Mouse (Mus musculus) CH12.LX (cell line): ENCODE results near the gene Bscl2. TPM values are rescaled to one million over a fixed set of nuclear protein-coding genes. Genes with fewer than 3 reads are reported as not detected.

Experiments
- DNase-seq: peaks from one replicate; pipeline ENCODE4 v3.0.0-alpha.2; 2013; ENCODE audit errors: extremely low read depth
- H3K27ac ChIP-seq: 2 replicates; pipeline ENCODE4 v1.5.1; 2012; ENCODE audit warnings: low read depth, mild to moderate bottlenecking, control low read depth, moderate library complexity; ENCODE audit not compliant: insufficient read depth
- H3K27me3 ChIP-seq: replicated peaks from 2 replicates; pipeline ENCODE3; 2012; ENCODE audit warnings: inconsistent platforms
- H3K36me3 ChIP-seq, 2 experiments: replicated peaks in 1 of 2; 2 replicates each; pipeline versions ENCODE3 to v1.6.1; 2012; ENCODE audit warnings: inconsistent platforms in 1 of 2, low read length in 1 of 2, mild to moderate bottlenecking in 1 of 2, mixed read lengths in 1 of 2, moderate library complexity in 1 of 2; ENCODE audit not compliant: control insufficient read depth in 1 of 2, insufficient read depth in 1 of 2
- H3K4me1 ChIP-seq, 2 experiments: 2 replicates each; pipeline ENCODE4 v1.6.1; 2012; ENCODE audit warnings: inconsistent platforms in 1 of 2, moderate library complexity in 1 of 2; ENCODE audit not compliant: insufficient read depth in 2 of 2, control insufficient read depth in 1 of 2
- H3K4me2 ChIP-seq: 2 replicates; pipeline ENCODE4 v1.6.1; 2012; ENCODE audit warnings: low read depth, mild to moderate bottlenecking, control low read depth; ENCODE audit not compliant: poor library complexity, insufficient read depth, severe bottlenecking
- H3K4me3 ChIP-seq, 3 experiments: fragments of 150-350 bp in 1 of 3; sonication (generic) in 1 of 3; replicated peaks in 1 of 3; 2 replicates each; pipeline versions ENCODE3 to v1.5.1; 2011 to 2012; ENCODE audit warnings: low read depth in 2 of 3, low read length in 2 of 3, mild to moderate bottlenecking in 2 of 3, moderate library complexity in 2 of 3, control low read depth in 1 of 3, improper control_type of control experiment in 1 of 3, inconsistent platforms in 1 of 3, mixed read lengths in 1 of 3; ENCODE audit not compliant: poor library complexity in 1 of 3
- H3K79me2 ChIP-seq: replicated peaks from 2 replicates; pipeline ENCODE4 v1.6.1; 2012; ENCODE audit warnings: mild to moderate bottlenecking, moderate library complexity; ENCODE audit not compliant: control insufficient read depth, poor library complexity, insufficient read depth, severe bottlenecking; ENCODE audit errors: extremely low read depth
- H3K9ac ChIP-seq: 2 replicates; pipeline ENCODE4 v1.6.1; 2012; ENCODE audit warnings: low read depth, mild to moderate bottlenecking, control low read depth, moderate library complexity; ENCODE audit not compliant: insufficient read depth
- H3K9me3 ChIP-seq: replicated peaks from 2 replicates; pipeline ENCODE3; 2012; ENCODE audit warnings: low read length, inconsistent platforms, mixed read lengths
- BHLHE40 ChIP-seq: IDR thresholded peaks from 2 replicates; pipeline ENCODE4 v1.6.1; 2011; ENCODE audit warnings: mild to moderate bottlenecking, low read depth, low read length, improper control_type of control experiment
- CHD1 ChIP-seq: IDR thresholded peaks from 2 replicates; pipeline ENCODE4 v1.6.1; 2012; ENCODE audit warnings: low read depth, low read length, improper control_type of control experiment, inconsistent platforms
- CHD2 ChIP-seq: IDR thresholded peaks from 2 replicates; pipeline ENCODE4 v1.6.1; 2011; ENCODE audit warnings: low read length, improper control_type of control experiment
- CTCF ChIP-seq, 2 experiments: IDR thresholded peaks in 1 of 2; conservative IDR thresholded peaks in 1 of 2; 2 replicates each; pipeline ENCODE4 v1.5.1; 2011 to 2012; ENCODE audit warnings: low read depth in 2 of 2, low read length in 2 of 2, improper control_type of control experiment in 1 of 2, inconsistent platforms in 1 of 2, mild to moderate bottlenecking in 1 of 2, moderate library complexity in 1 of 2
- E2F4 ChIP-seq: IDR thresholded peaks from 2 replicates; pipeline ENCODE4 v1.6.1; 2011; ENCODE audit warnings: low read depth, low read length, improper control_type of control experiment; ENCODE audit not compliant: insufficient replicate concordance
- ELF1 ChIP-seq: IDR thresholded peaks from 2 replicates; pipeline ENCODE4 v1.6.1; 2014; ENCODE audit warnings: low read depth, mild to moderate bottlenecking, inconsistent platforms, low read length, improper control_type of control experiment
- EP300 ChIP-seq: IDR thresholded peaks from 2 replicates; pipeline ENCODE4 v1.6.1; 2011; ENCODE audit warnings: low read length, improper control_type of control experiment
- ETS1 ChIP-seq: conservative IDR thresholded peaks from 2 replicates; pipeline ENCODE4 v1.6.1; 2012; ENCODE audit warnings: low read depth, mild to moderate bottlenecking, inconsistent platforms, low read length, improper control_type of control experiment, moderate library complexity
- GABPA ChIP-seq: IDR thresholded peaks from 2 replicates; pipeline ENCODE4 v1.6.1; 2012; ENCODE audit warnings: low read depth, low read length, improper control_type of control experiment, inconsistent platforms; ENCODE audit not compliant: insufficient replicate concordance
- HCFC1 ChIP-seq: IDR thresholded peaks from 2 replicates; pipeline ENCODE4 v1.6.1; 2012; ENCODE audit warnings: low read depth, mild to moderate bottlenecking, inconsistent platforms, low read length, improper control_type of control experiment
- IRF4 ChIP-seq: IDR thresholded peaks from 2 replicates; pipeline ENCODE4 v1.6.1; 2014; ENCODE audit warnings: low read depth, mild to moderate bottlenecking, inconsistent platforms, low read length, improper control_type of control experiment
- JUN ChIP-seq: IDR thresholded peaks from 2 replicates; pipeline ENCODE4 v1.6.1; 2011; ENCODE audit warnings: low read depth, mild to moderate bottlenecking, low read length, improper control_type of control experiment, moderate library complexity; ENCODE audit not compliant: insufficient read depth
- JUND ChIP-seq: conservative IDR thresholded peaks from 2 replicates; pipeline ENCODE4 v1.6.1; 2011; ENCODE audit warnings: low read depth, low read length, improper control_type of control experiment
- KAT2A ChIP-seq: IDR thresholded peaks from 2 replicates; pipeline ENCODE4 v1.6.1; 2012; ENCODE audit warnings: low read length, improper control_type of control experiment, inconsistent platforms; ENCODE audit not compliant: insufficient replicate concordance
- MAFK ChIP-seq: IDR thresholded peaks from 2 replicates; pipeline ENCODE4 v1.6.1; 2011; ENCODE audit warnings: low read length, improper control_type of control experiment; ENCODE audit not compliant: insufficient replicate concordance
- MAX ChIP-seq: IDR thresholded peaks from 2 replicates; pipeline ENCODE4 v1.6.1; 2011; ENCODE audit warnings: low read length, improper control_type of control experiment
- MAZ ChIP-seq: IDR thresholded peaks from 2 replicates; pipeline ENCODE4 v1.6.1; 2012; ENCODE audit warnings: low read depth, mild to moderate bottlenecking, inconsistent platforms, low read length, improper control_type of control experiment, moderate library complexity
- MEF2A ChIP-seq: IDR thresholded peaks from 2 replicates; pipeline ENCODE4 v1.6.1; 2014; ENCODE audit warnings: low read depth, mild to moderate bottlenecking, inconsistent platforms, low read length, improper control_type of control experiment, borderline replicate concordance
- MXI1 ChIP-seq: IDR thresholded peaks from 2 replicates; pipeline ENCODE4 v1.6.1; 2011; ENCODE audit warnings: mild to moderate bottlenecking, low read depth, low read length, improper control_type of control experiment
- MYC ChIP-seq: IDR thresholded peaks from 2 replicates; pipeline ENCODE4 v1.6.1; 2011; ENCODE audit warnings: low read depth, mild to moderate bottlenecking, improper control_type of control experiment, low read length
- NELFE ChIP-seq: IDR thresholded peaks from 2 replicates; pipeline ENCODE4 v1.6.1; 2011; ENCODE audit warnings: low read depth, low read length, improper control_type of control experiment
- NRF1 ChIP-seq: IDR thresholded peaks from 2 replicates; pipeline ENCODE4 v1.6.1; 2014; ENCODE audit warnings: low read depth, mild to moderate bottlenecking, inconsistent platforms, low read length, improper control_type of control experiment, moderate library complexity
- PAX5 ChIP-seq: IDR thresholded peaks from 2 replicates; pipeline ENCODE4 v1.6.1; 2012; ENCODE audit warnings: low read length, inconsistent platforms, mixed read lengths
- POLR2A ChIP-seq: IDR thresholded peaks from 2 replicates; pipeline ENCODE4 v1.6.1; 2011; ENCODE audit warnings: low read depth, mild to moderate bottlenecking, improper control_type of control experiment, low read length
- POLR2AphosphoS2 ChIP-seq: IDR thresholded peaks from 2 replicates; pipeline ENCODE4 v1.6.1; 2011; ENCODE audit warnings: low read depth, low read length, improper control_type of control experiment
- RAD21 ChIP-seq: IDR thresholded peaks from 2 replicates; pipeline ENCODE4 v1.6.1; 2011; ENCODE audit warnings: low read depth, mild to moderate bottlenecking, low read length, improper control_type of control experiment, moderate library complexity
- RCOR1 ChIP-seq: conservative IDR thresholded peaks from 2 replicates; pipeline ENCODE4 v1.6.1; 2012; ENCODE audit warnings: low read depth, mild to moderate bottlenecking, inconsistent platforms, low read length, improper control_type of control experiment
- SIN3A ChIP-seq: IDR thresholded peaks from 2 replicates; pipeline ENCODE4 v1.6.1; 2012; ENCODE audit warnings: low read length, improper control_type of control experiment, inconsistent platforms
- SMC3 ChIP-seq: IDR thresholded peaks from 2 replicates; pipeline ENCODE4 v1.6.1; 2011; ENCODE audit warnings: low read depth, low read length, improper control_type of control experiment
- TBP ChIP-seq: conservative IDR thresholded peaks from 2 replicates; pipeline ENCODE4 v1.6.1; 2011; ENCODE audit warnings: low read depth, low read length, improper control_type of control experiment
- TCF12 ChIP-seq: IDR thresholded peaks from 2 replicates; pipeline ENCODE4 v1.6.1; 2014; ENCODE audit warnings: low read depth, mild to moderate bottlenecking, inconsistent platforms, low read length, improper control_type of control experiment
- UBTF ChIP-seq: IDR thresholded peaks from 2 replicates; pipeline ENCODE4 v1.6.1; 2012; ENCODE audit warnings: low read depth, mild to moderate bottlenecking, inconsistent platforms, low read length, improper control_type of control experiment, moderate library complexity
- USF1 ChIP-seq: IDR thresholded peaks from 2 replicates; pipeline ENCODE4 v1.6.1; 2014; ENCODE audit warnings: low read depth, mild to moderate bottlenecking, inconsistent platforms, low read length, improper control_type of control experiment
- USF2 ChIP-seq: conservative IDR thresholded peaks from 2 replicates; pipeline ENCODE4 v1.6.1; 2011; ENCODE audit warnings: low read depth, low read length, improper control_type of control experiment
- ZC3H11A ChIP-seq: IDR thresholded peaks from 2 replicates; pipeline ENCODE4 v1.6.1; 2012; ENCODE audit warnings: low read depth, mild to moderate bottlenecking, inconsistent platforms, low read length, improper control_type of control experiment
- ZKSCAN1 ChIP-seq: IDR thresholded peaks from 2 replicates; pipeline ENCODE4 v1.6.1; 2012; ENCODE audit warnings: low read depth, inconsistent platforms, low read length, improper control_type of control experiment, borderline replicate concordance
- ZMIZ1 ChIP-seq: IDR thresholded peaks from 2 replicates; pipeline ENCODE4 v1.6.1; 2012; ENCODE audit warnings: low read depth, mild to moderate bottlenecking, inconsistent platforms, low read length, improper control_type of control experiment
- ZNF384 ChIP-seq: IDR thresholded peaks from 2 replicates; pipeline ENCODE4 v1.6.1; 2012; ENCODE audit warnings: low read depth, low read length, improper control_type of control experiment, inconsistent platforms
- dilution Hi-C: fragments of 300-500 bp; cut with MboI; formaldehyde crosslinking; loops from 2 replicates; pipeline ENCODE4 v1.14.3; 2020; ENCODE audit warnings: low sequenced_read_pairs; ENCODE audit not compliant: extremely low pct_unique_long_range_greater_than_20kb, extremely low pct_ligation_motif_present
- in situ Hi-C: fragments of 300-500 bp; cut with MboI; formaldehyde crosslinking; loops from 3 replicates; pipeline ENCODE4 v1.14.3; 2019; ENCODE audit warnings: low sequenced_read_pairs, low pct_ligation_motif_present, low pct_unique_long_range_greater_than_20kb, mixed read lengths
- polyA plus RNA-seq: library from polyadenylated mRNA; unstranded; fragments of >175 nt; gene quantifications from 2 replicates; pipeline ENCODE4 v1.2.1, GENCODE M21; 2012; ENCODE audit warnings: low read depth; ENCODE audit not compliant: insufficient read length
- total RNA-seq, 2 experiments: library from RNA; depleted of rRNA; stranded (reverse); fragments of 300-350 nt in 1 of 2; fragments of >200 nt in 1 of 2; gene quantifications; 2 replicates each; pipeline ENCODE4 v1.2.3; 2012 to 2014

Gene Bscl2
- total and polyA plus RNA-seq, 3 experiments = 30.9 to 117 (median 51.6) TPM

- Histone ChIP-seq H3K79me2 (peaks cover 73% of the 10 kb centered on the region), H3K4me2 (peak within 1 kb of the TSS; percentile 93; the same call in 1 of the 2 replicates), H3K4me1 (peaks cover 10 to 34% of the 10 kb centered on the region in 2 experiments), H3K9me3 (no peaks in the 10 kb centered on the region), H3K9ac (peak within 1 kb of the TSS; percentile 95), H3K36me3 (peaks cover 31 to 47% of the 10 kb centered on the region in 2 experiments), H3K27ac (peak within 1 kb of the TSS; percentile 98), H3K4me3 (peak within 1 kb of the TSS; percentile 96 to 98 (median 96)), H3K27me3 (no peaks in the 10 kb centered on the region)
- dilution Hi-C loops (no loop called here), in situ Hi-C loops (no loop called here)
- TF ChIP-seq GABPA (no peak), ZKSCAN1 (no peak), NRF1 (peak; percentile 88), EP300 (no peak), JUND (no peak), ZC3H11A (no peak), CHD1 (no peak), POLR2AphosphoS2 (no peak), RCOR1 (no peak), KAT2A (no peak), PAX5 (no peak), POLR2A (peak; percentile 95), ZNF384 (no peak), CTCF (conservative IDR thresholded peaks at IDR 0.05 in 1 of 2, IDR thresholded peaks at IDR 0.05 in 1 of 2; ENCODE audit: low read depth in 2 of 2, low read length in 2 of 2) (no peak), E2F4 (no peak), TCF12 (peak; percentile 77; the same call in 1 of the 2 replicates), SIN3A (peak; percentile 74; the same call in 1 of the 2 replicates), MXI1 (peak; percentile 83), HCFC1 (peak; percentile 71), ETS1 (no peak; the same call in 1 of the 2 replicates), JUN (no peak), MEF2A (no peak), USF2 (no peak), BHLHE40 (peak; percentile 35), IRF4 (peak; percentile 14; the same call in 1 of the 2 replicates), SMC3 (no peak), MAFK (no peak), NELFE (peak; percentile 87), MAX (peak; percentile 70), RAD21 (no peak), MYC (no peak), UBTF (peak; percentile 59; the same call in 1 of the 2 replicates), CHD2 (no peak; the same call in 1 of the 2 replicates), MAZ (peak; percentile 25; the same call in 1 of the 2 replicates), USF1 (no peak), TBP (no peak), ELF1 (peak; percentile 92), ZMIZ1 (peak; percentile 95)
- peak; percentile 98 for DNase-seq
Observed at GRCm38 (mm10) chr19:8819596-8820423, 17.5 kb upstream of the Bscl2 start, which contains the start of gene Hnrnpul2. Gene Hnrnpul2 (plus strand): TSS chr19:8820010.
